Mouse (Mus musculus): ENCODE results near the gene Sh3bp2. TPM values are rescaled to one million over a fixed set of nuclear protein-coding genes. Genes with fewer than 3 reads are reported as not detected.

The Sh3bp2 gene
- polyA plus RNA-seq, 1 experiment from 2014 or later: 5.9 TPM

DNA sequence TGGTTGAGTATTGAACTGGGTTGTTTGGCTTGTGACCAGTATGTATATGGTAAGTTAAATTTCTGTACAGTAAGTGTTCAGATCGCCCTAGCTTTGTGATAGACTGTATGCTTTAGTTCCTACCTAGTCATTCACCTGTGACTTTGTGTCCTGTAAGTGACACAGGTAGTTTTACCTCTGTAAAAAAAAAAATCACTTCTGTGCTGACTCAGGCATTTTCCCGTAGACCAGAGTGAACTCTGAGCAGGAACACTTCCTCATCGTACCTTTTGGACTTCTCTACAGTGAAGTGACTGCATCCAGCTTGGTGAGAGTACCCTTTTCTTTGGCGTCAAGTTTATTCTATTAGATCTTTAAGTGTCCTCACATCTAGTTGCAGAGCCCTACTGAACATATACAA is 84.3 kb downstream of the Sh3bp2 start:
- no peak overlapping the region for H3K9ac ChIP-seq (ENCODE audit: low read length)
- 88% methylated on average over 4 of the region's 4 CpGs for WGBS

More for the DNA sequence above, 84.3 kb downstream of the Sh3bp2 start:
- no peak for ATAC-seq (ENCODE audit: low read depth)
- H3K4me2 ChIP-seq (ENCODE audit: low read depth, low read length): no peak overlapping the region
- H3K9me3 ChIP-seq (ENCODE audit: control insufficient read depth, low read length): no peaks in the 10 kb centered on the region
- H3K36me3 ChIP-seq (ENCODE audit: control insufficient read depth, insufficient read depth, low read length): peaks cover 55% of the 10 kb centered on the region
- no peaks in the 10 kb centered on the region for H3K27me3 ChIP-seq (ENCODE audit: control insufficient read depth, insufficient read depth, low read depth, low read length)
- no peaks in the 10 kb centered on the region for H3K4me1 ChIP-seq (replicated peaks; ENCODE audit: control insufficient read depth, insufficient read depth, low read length)
- no peak overlapping the region for H3K4me3 ChIP-seq (ENCODE audit: low read length)
- H3K27ac ChIP-seq (ENCODE audit: low read length): no peak overlapping the region

Small RNAs within 50 kb of the gene (microRNA-seq; reads per million reads assigned to microRNA genes)
- 1.8 reads per million for gene Mir7036b

Other genes starting within 250 kb of the Sh3bp2 start
- gene Zfyve28, start 237.4 kb upstream of the Sh3bp2 start, polyA plus RNA-seq (2015; fragmentation: Nextera tagmentation; extraction: Ambion mirVana): 0.20 and 0.26 TPM in 2 replicates
- 0.43 and 0.58 TPM in 2 replicates for gene Cfap99, start 237.2 kb upstream of the Sh3bp2 start, polyA plus RNA-seq (2015; fragmentation: Nextera tagmentation; extraction: Ambion mirVana)
- 147 and 158 TPM in 2 replicates for gene Rnf4, start 189.5 kb upstream of the Sh3bp2 start, polyA plus RNA-seq (2015; fragmentation: Nextera tagmentation; extraction: Ambion mirVana)
- 10.3 and 12.7 TPM in 2 replicates for gene Fam193a, start 155.9 kb upstream of the Sh3bp2 start, polyA plus RNA-seq (2015; fragmentation: Nextera tagmentation; extraction: Ambion mirVana)
- gene Tnip2, start 11.8 kb upstream of the Sh3bp2 start, polyA plus RNA-seq (2015; fragmentation: Nextera tagmentation; extraction: Ambion mirVana): 23.4 and 27.3 TPM in 2 replicates
- gene Add1, start 47.8 kb downstream of the Sh3bp2 start, polyA plus RNA-seq (2015; fragmentation: Nextera tagmentation; extraction: Ambion mirVana): 201 and 210 TPM in 2 replicates
- gene Mfsd10, start 111.4 kb downstream of the Sh3bp2 start, polyA plus RNA-seq (2015; fragmentation: Nextera tagmentation; extraction: Ambion mirVana): 146 and 148 TPM in 2 replicates
- gene Nop14, start 134.3 kb downstream of the Sh3bp2 start, polyA plus RNA-seq (2015; fragmentation: Nextera tagmentation; extraction: Ambion mirVana): 17.0 and 21.5 TPM in 2 replicates
- 2.7 and 3.1 TPM in 2 replicates for gene Grk4, start 134.5 kb downstream of the Sh3bp2 start, polyA plus RNA-seq (2015; fragmentation: Nextera tagmentation; extraction: Ambion mirVana)
- 10.1 and 12.5 TPM in 2 replicates for gene Htt, start 235.9 kb downstream of the Sh3bp2 start, polyA plus RNA-seq (2015; fragmentation: Nextera tagmentation; extraction: Ambion mirVana)

Measured in lung, embryonic 16.5 days (tissue).